Mouse (Mus musculus) lung, adult 2 months (tissue): Measurements from ENCODE around the gene Dlec1. TPM values are rescaled to one million over a fixed set of nuclear protein-coding genes. Genes with fewer than 3 reads are reported as not detected.

Experiments
- DNase-seq: peaks from one replicate; pipeline ENCODE4 v3.0.0; 2022
- H3K4me1 ChIP-seq: fragments of 200-500 bp; 2 replicates; pipeline ENCODE4 v1.6.1; 2011; ENCODE audit warnings: low read length; ENCODE audit not compliant: control insufficient read depth, insufficient read depth
- H3K4me3 ChIP-seq: fragments of 200-500 bp; replicated peaks from 2 replicates; pipeline ENCODE3; 2011; ENCODE audit warnings: low read depth, mild to moderate bottlenecking, control low read depth, low read length; ENCODE audit errors: extremely low read depth
- CTCF ChIP-seq: fragments of 200-500 bp; IDR thresholded peaks from 2 replicates; pipeline ENCODE4 v1.5.1; 2011; ENCODE audit warnings: mild to moderate bottlenecking, low read length, control low read depth; ENCODE audit not compliant: insufficient read depth
- POLR2A ChIP-seq: fragments of 200-500 bp; IDR thresholded peaks from 2 replicates; pipeline ENCODE4 v1.6.1; 2011; ENCODE audit warnings: low read depth, mild to moderate bottlenecking, control low read depth, low read length, borderline replicate concordance; ENCODE audit errors: extremely low read depth
- WGBS: fragments of 180-500 bp; shearing (Covaris S2); methylation state at CpG from one replicate; pipeline ENCODE4 v1.1.7; 2018; 5-methylcytosine and 5-hydroxymethylcytosine counted together
- polyA plus RNA-seq: library from polyadenylated mRNA; depleted of rRNA; stranded (reverse); fragments of >200 nt; gene quantifications from 2 replicates; pipeline ENCODE4 v1.2.3, GENCODE M21; 2012

Dlec1 gene
- polyA plus RNA-seq, 1 experiment = 5.1 TPM

- WGBS = 83% methylated on average over 9 of the region's 9 CpGs
- DNase-seq = no peak
- H3K4me3 ChIP-seq = no peak overlapping the region
- H3K4me1 ChIP-seq = no peaks in the 10 kb centered on the region
- TF ChIP-seq CTCF (no peak), POLR2A (no peak)
Observed at GRCm38 (mm10) chr9:119071786-119072185, 30.5 kb upstream of the Dlec1 start.

GRCm38 (mm10) chr9:119073184-119073895 is 28.9 kb upstream of the Dlec1 start:
- TF ChIP-seq POLR2A (no peak), CTCF (no peak)
- H3K4me3 ChIP-seq = no peak overlapping the region
- DNase-seq = no peak
- no peaks in the 10 kb centered on the region for H3K4me1 ChIP-seq
- 71% methylated on average over 15 of the region's 15 CpGs for WGBS

- H3K4me3 ChIP-seq = no peak overlapping the region
- 66% methylated on average over 16 of the region's 16 CpGs for WGBS
- no peaks in the 10 kb centered on the region for H3K4me1 ChIP-seq
- DNase-seq = no peak
- TF ChIP-seq CTCF = no peak
- no peak for TF ChIP-seq POLR2A
Observed at GRCm38 (mm10) chr9:119075685-119076084, 26.6 kb upstream of the Dlec1 start.

GRCm38 (mm10) chr9:119080040-119080675 is 22.1 kb upstream of the Dlec1 start:
- H3K4me1 ChIP-seq = no peaks in the 10 kb centered on the region
- no peak for DNase-seq
- TF ChIP-seq CTCF (no peak), POLR2A (no peak)
- H3K4me3 ChIP-seq = no peak overlapping the region
- 70% methylated on average over 5 of the region's 5 CpGs for WGBS

GRCm38 (mm10) chr9:119082039-119082438 is 20.2 kb upstream of the Dlec1 start:
- no peaks in the 10 kb centered on the region for H3K4me1 ChIP-seq
- DNase-seq = no peak
- WGBS = 62% methylated on average over 8 of the region's 8 CpGs
- TF ChIP-seq POLR2A (no peak), CTCF (no peak)
- no peak overlapping the region for H3K4me3 ChIP-seq

- no peak overlapping the region for H3K4me3 ChIP-seq
- 73% methylated on average over 7 of the region's 7 CpGs for WGBS
- H3K4me1 ChIP-seq = 0 out of 2 replicates have a peak, but pooled peaks cover 6% of the 10 kb centered on the region
- no peak for TF ChIP-seq CTCF
- TF ChIP-seq POLR2A = no peak
- DNase-seq = no peak
Observed at GRCm38 (mm10) chr9:119082656-119083430, 19.4 kb upstream of the Dlec1 start.

GRCm38 (mm10) chr9:119083966-119084365 is 18.3 kb upstream of the Dlec1 start:
- Histone ChIP-seq H3K4me3 (no peak overlapping the region), H3K4me1 (0 out of 2 replicates have a peak, but pooled peaks cover 7% of the 10 kb centered on the region)
- no peak for DNase-seq
- TF ChIP-seq CTCF = no peak
- TF ChIP-seq POLR2A = no peak
- 70% methylated on average over 10 of the region's 10 CpGs for WGBS

- 63% methylated on average over 1 of the region's 1 CpGs for WGBS
- no peak for DNase-seq
- no peak for TF ChIP-seq POLR2A
- no peak for TF ChIP-seq CTCF
- Histone ChIP-seq H3K4me3 (no peak overlapping the region), H3K4me1 (0 out of 2 replicates have a peak, but pooled peaks cover 7% of the 10 kb centered on the region)
Observed at GRCm38 (mm10) chr9:119086451-119086850, 15.8 kb upstream of the Dlec1 start.

GRCm38 (mm10) chr9:119087309-119087708 is 15.0 kb upstream of the Dlec1 start:
- 79% methylated on average over 5 of the region's 5 CpGs for WGBS
- H3K4me3 ChIP-seq = no peak overlapping the region
- DNase-seq = no peak
- TF ChIP-seq CTCF (no peak), POLR2A (no peak)
- H3K4me1 ChIP-seq = 0 out of 2 replicates have a peak, but pooled peaks cover 7% of the 10 kb centered on the region

GRCm38 (mm10) chr9:119088148-119088801 is 14.0 kb upstream of the Dlec1 start:
- whole genome bisulfite sequencing = under 1% methylated on average over 24 of the region's 24 CpGs
- DNase-seq = peak; percentile 96
- H3K4me1 ChIP-seq = 0 out of 2 replicates have a peak, but pooled peaks cover 7% of the 10 kb centered on the region
- 0 out of 2 replicates have a peak, but pooled peaks have one; percentile 42 for TF ChIP-seq POLR2A
- TF ChIP-seq CTCF = no peak
- peak overlapping the region; percentile 60 for H3K4me3 ChIP-seq
